Mouse (Mus musculus): ENCODE data around the gene Ccdc88c. TPM values are rescaled to one million over a fixed set of nuclear protein-coding genes. Genes with fewer than 3 reads are reported as not detected.

The Ccdc88c gene
- polyA plus RNA-seq, 1 experiment = 18.0 TPM

DNA sequence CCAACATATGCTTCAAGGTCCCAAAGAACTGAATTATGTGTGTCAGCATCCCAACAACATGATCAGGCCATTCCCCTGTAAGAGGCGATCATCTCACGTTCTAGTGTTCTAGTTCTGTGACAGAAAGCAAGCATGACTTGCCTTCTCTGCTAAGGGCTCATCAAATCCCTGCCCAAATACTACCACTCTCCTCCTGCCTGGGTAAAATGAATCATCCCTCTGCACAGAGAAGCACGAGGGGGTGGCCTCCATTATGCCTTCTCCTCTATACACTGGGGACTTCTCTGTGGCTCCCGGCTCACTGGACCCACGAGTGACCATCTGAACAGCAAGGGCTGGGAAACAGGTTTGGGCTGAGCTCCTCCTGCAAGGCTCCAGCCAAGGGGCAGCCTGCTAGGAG, 49.2 kb downstream of the Ccdc88c start:
- DNase-seq (ENCODE audit: extremely low spot score in 1 of 2, low spot score in 1 of 2) = peak in 1 of 2 experiments; percentile 53

DNA sequence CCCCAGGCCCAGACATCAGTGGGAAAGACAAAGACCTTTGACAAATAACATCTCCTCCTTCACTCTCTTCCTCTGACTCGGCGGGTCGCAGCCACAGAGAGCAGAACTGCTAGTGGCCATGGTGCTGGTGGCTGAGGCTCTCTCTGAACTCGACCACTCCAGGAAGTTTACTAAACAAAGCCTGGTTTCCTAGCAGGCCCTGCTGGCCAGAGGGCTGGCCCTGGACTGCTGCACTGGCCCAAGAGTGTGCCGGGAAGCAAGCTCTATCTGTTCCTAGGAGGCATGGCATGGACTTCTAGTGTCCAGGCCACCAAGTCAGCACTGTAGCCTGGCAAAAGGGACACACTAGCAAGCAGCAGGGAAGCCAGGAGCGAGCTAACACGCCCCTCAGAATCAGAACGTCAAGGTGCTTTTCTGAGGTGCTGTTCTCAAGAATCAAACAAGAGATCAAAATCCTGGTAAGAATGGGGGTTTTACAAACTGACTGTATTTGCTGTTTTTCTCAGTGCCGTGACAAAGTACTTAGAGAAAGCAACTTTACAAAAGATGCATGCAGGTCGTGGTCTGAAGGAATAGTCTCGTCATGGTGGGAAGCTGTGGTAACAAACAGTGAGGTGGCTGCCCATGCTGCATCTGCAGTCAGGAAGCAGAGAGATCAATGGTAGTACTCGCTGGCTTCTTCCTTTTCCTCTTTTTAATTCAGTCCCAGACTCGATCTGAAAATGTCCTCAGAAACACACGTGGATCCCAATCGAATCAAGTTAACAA, 50.7 kb downstream of the Ccdc88c start:
- DNase-seq (ENCODE audit: extremely low spot score in 1 of 2, low spot score in 1 of 2) = no peak

DNA sequence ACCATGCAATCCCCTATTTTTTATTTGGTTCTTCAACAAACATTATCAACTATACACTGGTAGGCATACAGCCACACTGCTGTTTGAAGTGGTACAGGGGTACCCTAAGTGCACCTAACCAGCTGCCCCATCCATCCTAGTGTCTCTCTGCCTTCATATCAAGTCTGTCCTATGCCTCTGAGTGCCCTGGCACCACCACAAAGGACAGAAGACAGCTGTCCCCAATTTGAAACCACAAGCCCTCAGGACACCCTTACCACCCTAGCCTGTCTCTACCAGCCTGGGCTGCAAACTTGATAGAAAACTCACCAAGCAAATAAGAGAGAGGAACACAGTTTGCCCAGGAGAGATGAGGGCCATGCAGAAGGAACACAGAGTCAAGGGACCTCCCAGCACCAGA, 51.3 kb downstream of the Ccdc88c start:
- no peak for DNase-seq (ENCODE audit: extremely low spot score in 1 of 2, low spot score in 1 of 2)

DNA sequence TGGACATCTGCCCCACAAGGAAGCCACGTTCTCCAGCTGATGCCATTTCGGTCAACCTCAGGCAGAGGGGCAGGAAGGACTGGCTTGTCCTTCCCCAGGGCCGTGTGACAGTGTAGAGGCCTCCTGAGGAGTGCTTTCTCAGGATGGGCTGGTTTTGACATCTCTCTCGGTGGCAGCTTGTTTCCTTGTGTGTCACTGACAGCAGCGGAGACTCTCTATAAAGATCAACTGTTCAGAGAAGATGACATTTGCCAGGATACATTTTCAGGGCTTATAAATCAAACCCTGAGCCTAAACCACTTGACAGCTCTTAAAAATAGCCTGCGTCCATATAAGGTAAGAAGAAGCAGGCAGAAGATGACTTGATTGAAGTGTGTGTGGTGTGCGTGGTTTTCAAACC, 59.0 kb downstream of the Ccdc88c start:
- DNase-seq (ENCODE audit: extremely low spot score in 1 of 2, low spot score in 1 of 2) = no peak

DNA sequence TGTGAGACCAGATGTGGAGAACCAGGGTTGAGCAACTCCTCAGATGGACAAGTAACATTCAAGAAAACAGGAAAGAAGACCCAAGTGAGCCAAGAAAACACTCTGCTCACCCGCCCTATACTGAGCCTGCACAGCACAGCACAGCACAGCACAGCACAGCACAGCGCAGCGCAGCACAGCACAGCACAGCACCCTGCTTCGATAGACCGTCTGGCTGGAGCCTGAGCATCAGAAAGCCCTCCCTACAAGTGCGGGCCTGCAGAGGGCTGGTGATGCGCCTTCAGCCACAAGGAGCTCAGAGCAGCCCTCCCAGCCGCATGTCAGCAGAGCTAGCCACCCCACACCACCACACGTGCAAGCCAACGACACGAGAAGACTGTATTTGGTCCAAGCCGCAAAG, 61.5 kb downstream of the Ccdc88c start:
- no peak for DNase-seq (ENCODE audit: extremely low spot score in 1 of 2, low spot score in 1 of 2)

DNA sequence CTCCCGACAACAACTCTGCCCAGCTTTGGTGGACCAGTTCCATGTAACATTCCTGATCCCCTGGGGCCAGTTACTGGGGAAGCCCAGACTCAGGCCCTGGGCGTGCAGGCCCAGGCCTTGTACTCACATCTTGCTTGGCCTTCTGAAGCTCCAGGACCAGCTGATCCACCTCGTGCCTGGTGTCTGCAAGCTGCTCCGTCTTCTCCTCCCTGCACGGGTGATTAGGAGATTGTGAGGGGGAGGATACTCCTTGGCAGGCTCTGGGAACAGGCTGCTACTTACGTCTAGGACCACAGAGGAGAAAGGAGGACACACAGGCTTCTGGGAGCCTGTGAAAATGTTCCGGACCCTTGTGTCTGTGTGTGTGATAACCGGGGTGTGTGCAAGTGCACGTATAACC, 62.6 kb downstream of the Ccdc88c start:
- DNase-seq (ENCODE audit: extremely low spot score in 1 of 2, low spot score in 1 of 2) = no peak

DNA sequence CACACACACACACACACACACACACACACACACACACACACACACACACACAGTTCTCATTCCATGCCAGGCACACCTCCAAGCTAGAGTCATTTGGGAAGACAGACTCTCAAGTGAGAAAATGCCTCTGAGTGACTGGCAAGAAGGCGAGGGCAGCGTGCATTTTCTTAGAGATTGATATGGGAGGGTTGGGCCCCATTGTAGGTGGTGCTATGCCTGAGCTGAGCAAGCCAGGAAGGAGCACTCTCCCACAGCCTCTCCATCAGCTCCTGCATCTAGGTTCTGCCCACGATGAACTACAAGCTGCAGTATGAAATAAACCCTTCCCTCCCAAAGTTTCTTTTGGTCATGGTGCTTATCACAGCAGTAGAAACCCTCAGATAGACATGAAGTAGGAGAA, 63.6 kb downstream of the Ccdc88c start:
- no peak for DNase-seq (ENCODE audit: extremely low spot score in 1 of 2, low spot score in 1 of 2)

DNA sequence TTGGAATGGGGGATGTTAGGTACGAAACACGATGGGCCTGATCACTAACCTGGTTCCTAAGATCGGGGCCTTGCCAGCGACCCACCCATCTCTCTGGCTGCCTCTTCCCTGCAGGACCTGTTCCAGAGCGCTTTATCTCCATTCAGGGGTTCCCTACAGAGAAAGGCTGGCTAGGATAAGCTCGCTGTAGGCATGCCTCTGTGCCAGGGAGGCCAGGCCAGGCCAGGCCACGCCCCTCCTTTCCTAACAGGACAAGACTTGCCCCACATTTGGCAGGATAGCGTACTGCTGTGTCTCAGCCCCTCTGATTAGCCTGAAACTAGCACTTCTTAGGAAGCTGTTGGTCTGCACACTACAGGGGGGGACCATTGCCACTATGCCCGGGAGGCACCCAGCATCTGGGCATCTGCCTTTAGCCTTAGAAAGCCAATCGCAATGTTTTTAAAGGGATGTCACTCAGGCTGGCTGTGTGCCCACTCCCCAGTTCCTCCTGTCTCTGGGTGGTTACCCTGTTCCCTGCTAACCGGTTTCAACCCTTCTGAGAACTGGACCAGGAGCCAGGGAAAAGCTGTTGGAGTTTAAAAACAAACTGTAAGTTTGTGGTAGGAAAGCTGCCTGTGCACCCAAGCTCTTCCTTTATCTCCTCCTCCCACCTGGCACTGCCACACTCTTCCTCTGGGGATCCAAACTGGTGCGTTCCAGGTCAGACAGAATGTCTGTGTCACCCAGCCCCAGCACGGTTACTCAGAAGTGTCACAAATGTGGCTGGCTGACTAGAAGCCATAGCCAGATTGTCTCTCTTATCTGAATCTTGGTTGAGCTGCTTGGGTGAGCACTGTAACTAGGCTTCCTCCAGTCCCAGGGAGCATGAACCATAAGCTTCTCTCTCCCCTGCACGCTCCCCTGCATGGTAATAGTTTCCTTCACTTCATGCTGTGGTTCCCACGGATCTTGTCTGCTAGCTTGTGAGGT, 69.9 kb downstream of the Ccdc88c start:
- no peak for DNase-seq (ENCODE audit: extremely low spot score in 1 of 2, low spot score in 1 of 2)

DNA sequence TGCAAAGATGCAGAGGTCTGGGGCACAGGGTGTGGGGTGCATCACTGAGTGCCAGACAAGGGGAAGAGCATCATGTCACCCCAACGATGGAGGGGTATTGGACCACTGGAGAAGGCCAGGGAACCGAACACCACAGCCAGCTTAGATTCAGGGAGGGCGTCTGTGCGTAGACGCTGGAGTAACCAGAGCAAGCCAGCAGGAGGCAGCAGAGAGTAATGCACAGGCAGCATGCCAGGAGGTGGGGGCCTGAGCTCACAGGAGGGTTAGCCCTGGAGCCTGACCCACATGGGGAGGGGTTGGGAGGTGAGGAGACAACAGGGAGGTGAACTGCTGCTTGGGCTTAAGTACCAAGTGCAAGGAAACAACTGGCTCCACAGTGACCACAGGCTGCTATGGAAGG, 70.8 kb downstream of the Ccdc88c start:
- peak in 1 of 2 experiments; percentile 84 for DNase-seq (ENCODE audit: extremely low spot score in 1 of 2, low spot score in 1 of 2)

DNA sequence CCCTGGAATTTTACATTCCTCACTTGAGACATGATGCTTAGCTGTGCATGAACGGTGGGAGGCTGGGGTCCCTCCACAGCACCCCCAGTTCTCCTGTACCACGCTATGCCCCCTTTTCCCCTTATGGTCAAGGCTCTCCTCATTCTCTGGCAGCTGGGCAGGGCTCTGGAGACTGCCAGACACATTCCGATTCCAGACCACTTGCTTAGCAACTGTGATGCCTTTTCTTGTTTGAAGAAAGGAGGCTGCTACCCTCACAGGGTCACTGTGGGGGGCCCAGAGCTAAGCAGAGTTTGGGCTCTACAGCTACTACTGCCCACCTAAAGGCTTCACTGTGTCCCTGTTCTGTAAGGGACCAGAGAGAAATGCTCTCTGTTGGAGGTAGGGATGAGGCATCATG, 71.6 kb downstream of the Ccdc88c start:
- no peak for DNase-seq (ENCODE audit: extremely low spot score in 1 of 2, low spot score in 1 of 2)

DNA sequence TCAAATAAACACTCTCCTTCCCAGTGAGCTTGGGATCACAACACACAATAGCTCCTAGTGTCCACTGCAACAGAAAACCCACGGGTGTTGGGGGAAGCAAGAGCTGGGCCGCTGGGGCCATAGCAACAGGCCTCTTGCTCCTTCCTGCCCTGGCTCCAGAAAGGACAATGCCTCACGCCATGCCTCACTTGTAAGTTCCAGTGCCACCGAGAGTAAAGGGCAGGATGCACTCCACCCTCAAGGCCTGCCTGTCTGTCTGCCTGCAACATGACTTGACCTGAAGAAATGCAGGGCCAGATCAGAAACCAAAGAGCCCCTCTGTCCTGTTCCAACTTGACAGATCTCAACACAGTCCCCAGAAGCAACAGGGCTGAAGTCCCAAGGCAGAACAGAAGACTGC, 72.0 kb downstream of the Ccdc88c start:
- no peak for DNase-seq (ENCODE audit: extremely low spot score in 1 of 2, low spot score in 1 of 2)

DNA sequence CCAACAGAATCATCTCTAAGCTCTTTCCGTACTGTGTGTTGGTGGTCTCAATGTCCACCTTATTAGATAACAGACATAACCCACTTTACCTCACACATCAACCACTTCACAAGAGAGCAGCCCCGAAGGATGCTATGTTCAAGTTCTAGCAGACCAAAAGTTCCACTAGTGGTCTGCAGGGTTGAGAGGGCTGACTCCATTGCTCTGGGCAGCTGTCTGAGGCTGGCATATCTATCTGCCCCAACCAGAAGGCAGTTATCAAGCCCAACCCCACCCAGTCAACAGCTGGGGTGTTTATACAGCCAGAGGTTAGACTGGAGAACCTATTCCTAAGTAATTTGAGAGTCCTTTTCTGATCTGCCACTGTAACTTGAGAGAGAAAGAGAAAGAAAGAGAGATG, 72.8 kb downstream of the Ccdc88c start:
- DNase-seq (ENCODE audit: extremely low spot score in 1 of 2, low spot score in 1 of 2) = no peak

DNA sequence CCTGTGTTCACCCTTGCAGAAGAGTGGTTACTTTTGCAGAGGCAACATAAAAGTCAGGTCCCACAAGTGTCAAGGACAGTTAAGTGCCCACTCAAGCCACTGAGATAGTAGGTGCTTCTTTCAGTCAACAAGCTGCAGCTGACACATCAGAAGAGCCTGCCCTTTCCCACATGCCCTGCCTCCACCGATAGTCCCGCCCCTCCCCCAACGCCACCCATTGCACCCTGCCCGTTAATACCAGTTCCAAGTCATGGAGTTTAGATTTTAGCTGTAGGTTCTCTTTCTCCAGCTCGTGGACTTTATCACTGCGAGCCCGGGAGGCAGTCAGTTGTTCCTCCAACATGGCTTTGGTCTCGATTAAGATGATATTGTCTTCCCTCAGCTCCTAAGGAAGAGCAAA, 74.9 kb downstream of the Ccdc88c start:
- DNase-seq (ENCODE audit: extremely low spot score in 1 of 2, low spot score in 1 of 2) = no peak

DNA sequence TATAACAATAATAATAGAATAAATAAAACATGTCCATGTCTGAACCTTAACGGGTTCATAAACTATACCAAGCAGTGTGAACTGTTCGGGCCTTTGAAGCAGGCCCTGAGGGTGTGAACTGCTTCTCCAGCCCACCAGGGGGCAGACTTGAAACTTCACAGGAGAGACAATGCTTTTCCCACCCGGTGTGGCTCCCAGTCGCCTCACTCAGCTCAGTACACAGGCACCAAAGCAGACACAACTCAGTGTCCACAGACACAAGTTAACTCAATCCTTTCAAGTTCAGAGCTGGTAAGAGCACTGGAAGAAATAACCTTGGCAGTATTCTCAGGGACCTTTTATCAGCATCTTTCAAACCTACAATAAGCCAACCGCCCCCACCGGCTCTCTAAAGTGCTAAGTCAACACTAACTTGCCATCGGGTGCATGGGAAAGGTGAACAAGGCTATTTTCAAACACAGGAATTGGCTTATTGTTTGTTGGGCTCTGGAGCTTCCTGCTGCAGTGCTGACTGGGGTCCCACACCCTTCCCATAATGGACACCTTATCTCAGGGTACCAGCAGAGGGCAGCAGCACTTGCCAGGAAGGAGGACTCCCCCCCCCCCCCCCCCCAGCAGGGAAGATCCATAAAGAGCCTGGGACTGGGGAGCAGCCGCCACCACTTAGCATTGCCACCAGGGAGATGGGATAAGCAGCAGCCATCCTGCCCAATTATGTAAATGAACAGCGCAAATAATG, 76.5 kb downstream of the Ccdc88c start:
- peak; percentile 53 to 88 for DNase-seq (ENCODE audit: extremely low spot score in 1 of 2, low spot score in 1 of 2)

DNA sequence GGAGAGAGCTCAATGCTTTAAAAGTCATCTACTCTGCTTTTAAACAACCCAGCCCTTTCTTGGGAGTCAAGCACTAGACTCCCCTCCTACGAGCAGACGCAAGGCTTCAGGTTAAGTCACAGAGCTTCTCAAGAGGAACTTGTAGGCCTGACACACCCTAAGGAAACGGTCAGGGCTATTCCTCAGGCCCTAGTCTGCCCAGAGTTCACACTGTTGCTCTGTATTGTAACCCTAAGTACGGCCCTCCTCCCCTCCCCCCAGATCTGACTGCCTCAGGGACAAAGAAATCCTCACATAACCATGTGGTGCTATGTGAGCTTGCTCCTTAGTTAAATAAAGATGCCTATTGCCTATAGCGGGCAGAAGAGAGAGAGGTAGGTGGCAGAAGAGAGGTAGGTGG, 79.7 kb downstream of the Ccdc88c start:
- DNase-seq (ENCODE audit: extremely low spot score in 1 of 2, low spot score in 1 of 2) = no peak

DNA sequence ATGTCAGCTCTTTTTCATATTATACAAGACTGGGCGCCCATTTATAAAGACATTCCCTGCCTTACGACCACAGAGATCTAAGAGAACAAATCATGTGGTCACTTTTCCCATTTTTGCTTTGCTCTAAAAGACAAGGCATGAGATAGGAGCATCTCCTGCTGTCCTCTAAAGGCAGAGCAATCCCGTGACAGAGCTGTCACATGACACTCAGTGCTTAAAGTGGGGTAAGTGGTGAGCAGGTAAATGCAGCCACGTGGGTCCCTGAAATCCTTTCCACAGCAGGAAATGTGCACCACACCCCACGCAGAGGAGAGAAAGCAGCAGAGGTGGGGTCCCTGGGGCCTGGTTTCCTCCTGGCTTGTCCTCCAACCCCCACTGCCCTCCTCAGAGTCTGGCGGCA, 80.8 kb downstream of the Ccdc88c start:
- no peak for DNase-seq (ENCODE audit: extremely low spot score in 1 of 2, low spot score in 1 of 2)

DNA sequence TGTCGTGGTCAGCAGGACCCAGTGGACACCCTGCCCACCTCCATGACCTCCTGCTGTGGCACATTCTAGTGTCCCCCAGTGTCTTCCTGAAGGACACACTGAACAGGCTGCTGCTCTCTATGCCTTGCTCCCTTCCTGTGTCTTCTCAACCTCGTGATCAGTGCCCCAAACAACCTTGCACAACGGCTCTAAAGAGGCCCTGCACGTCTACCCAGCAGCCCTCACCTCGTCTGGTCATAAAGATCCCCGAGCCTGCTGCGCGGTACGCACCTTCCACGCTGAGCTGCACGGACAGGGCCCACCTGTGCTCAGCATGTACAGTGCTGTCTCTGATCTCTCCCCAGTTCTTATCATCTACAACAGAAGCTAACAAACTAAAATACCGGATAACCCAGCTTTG, 82.9 kb downstream of the Ccdc88c start:
- DNase-seq (ENCODE audit: extremely low spot score in 1 of 2, low spot score in 1 of 2) = no peak

DNA sequence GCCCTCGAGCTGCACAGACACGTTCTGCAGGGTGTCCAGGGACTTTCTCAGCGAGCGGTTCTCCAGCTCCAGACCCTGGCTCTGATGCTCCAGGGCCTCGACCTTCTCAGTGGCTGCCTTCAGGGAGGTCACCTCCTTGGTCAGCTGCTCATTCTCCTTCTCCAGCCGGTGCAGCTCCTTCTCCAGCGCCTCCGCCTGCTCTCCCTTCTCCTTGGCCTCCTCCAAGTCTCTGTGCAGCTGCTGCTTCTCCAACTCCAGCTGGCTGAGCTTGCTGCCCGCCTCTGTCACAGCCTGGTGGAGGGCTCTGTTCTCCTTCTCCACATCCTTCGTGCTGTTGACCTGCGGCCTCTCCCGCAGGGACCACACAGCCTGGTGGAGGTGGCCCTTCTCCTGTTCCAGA, 83.4 kb downstream of the Ccdc88c start:
- no peak for DNase-seq (ENCODE audit: extremely low spot score in 1 of 2, low spot score in 1 of 2)

DNA sequence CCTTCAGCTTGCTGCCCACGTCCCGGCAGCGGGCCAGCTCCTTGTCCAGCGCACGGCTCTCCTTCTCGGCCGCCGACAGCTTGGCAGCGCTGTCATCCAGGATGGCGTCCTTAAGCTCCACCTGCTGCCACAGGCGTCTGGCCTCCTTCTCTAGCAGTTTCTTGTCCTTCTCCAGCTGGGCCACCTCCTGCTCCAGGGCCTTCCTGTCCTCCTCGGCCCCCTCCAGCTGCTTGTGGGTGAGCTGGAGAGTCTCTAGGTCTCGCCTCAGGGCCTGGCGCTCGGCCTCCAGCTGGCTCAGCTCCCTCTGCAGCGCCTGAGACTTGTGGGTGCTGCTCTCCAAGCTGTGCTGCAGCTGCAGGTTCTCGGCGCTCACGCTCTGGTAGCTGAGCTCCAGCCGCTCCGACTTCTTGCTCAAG, 83.9 kb downstream of the Ccdc88c start:
- no peak for DNase-seq (ENCODE audit: extremely low spot score in 1 of 2, low spot score in 1 of 2)

DNA sequence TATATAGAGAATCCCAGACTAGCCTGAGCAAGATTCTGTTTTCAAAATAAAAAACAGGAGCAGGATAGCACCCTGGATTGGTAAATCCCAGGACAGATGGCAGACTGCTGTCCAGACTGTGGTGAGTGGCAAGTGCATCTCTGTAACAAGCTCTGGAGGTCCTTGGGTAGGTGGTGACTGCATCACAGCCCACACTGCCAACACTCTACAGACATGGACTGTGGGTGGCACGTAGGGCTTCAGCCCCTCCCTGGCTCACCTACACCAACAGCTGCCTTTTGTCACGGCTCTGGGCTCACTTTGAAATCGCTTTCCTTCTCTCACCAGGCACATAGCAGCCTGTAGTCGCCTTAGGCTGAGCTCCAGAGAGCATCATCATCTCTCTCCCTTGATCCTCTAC, 85.7 kb downstream of the Ccdc88c start:
- DNase-seq (ENCODE audit: extremely low spot score in 1 of 2, low spot score in 1 of 2) = no peak

DNA sequence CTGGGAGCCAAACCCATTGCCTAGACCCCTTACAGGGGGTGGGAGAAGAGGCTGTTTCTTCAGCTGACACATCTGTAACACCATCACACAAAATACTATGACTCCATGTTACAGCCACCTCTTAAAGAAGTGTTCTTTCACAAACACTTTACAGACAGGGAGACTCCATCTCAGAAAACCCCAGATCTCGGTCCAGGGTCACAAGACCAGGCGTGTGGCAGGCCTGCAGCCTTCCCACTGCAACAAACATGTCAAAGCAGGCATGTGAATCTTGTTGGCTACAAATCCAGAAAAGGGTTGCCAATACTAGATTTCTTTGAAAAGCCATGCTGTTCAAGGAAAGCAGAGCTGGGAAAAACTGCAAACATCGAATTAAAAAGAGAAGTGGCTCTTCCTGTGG, 87.5 kb downstream of the Ccdc88c start:
- DNase-seq (ENCODE audit: extremely low spot score in 1 of 2, low spot score in 1 of 2) = no peak

All from frontal cortex, adult 2 months (tissue).